Mouse (Mus musculus): ENCODE measurements around the gene Mlph.

GRCm38 (mm10) chr1:90870581-90870980, 44.3 kb upstream of the Mlph start:
- TF ChIP-seq CTCF (IDR thresholded peaks at IDR 0.05; ENCODE audit: low read depth, low read length) (no peak), POLR2A (IDR thresholded peaks at IDR 0.05; ENCODE audit: insufficient read depth, low read length) (no peak)
